Mouse (Mus musculus) liver, embryonic 14.5 days (tissue): ENCODE measurements around the gene Dpysl5. TPM values are rescaled to one million over a fixed set of nuclear protein-coding genes. Genes with fewer than 3 reads are reported as not detected.

Source experiments
- ATAC-seq: fragments of 200-750 bp; cut with Nextera tagmentation; 2 replicates; pipeline ENCODE4 v1.8.0; 2017; ENCODE audit warnings: moderate number of reproducible peaks, mild to moderate bottlenecking, moderate library complexity; ENCODE audit not compliant: insufficient read depth
- DNase-seq, 3 experiments: peaks; one replicate each; pipeline ENCODE4 v3.0.0-alpha.2; 2012 to 2013; ENCODE audit warnings: low read depth in 3 of 3, low spot score in 3 of 3
- H3K27ac ChIP-seq: fragments of 300-500 bp; sonication (generic); 2 replicates; pipeline ENCODE4 v1.5.1; 2014; ENCODE audit warnings: moderate library complexity, mild to moderate bottlenecking, control low read depth, inconsistent platforms
- H3K27me3 ChIP-seq: fragments of 300-500 bp; sonication (generic); 2 replicates; pipeline ENCODE4 v1.6.1; 2014; ENCODE audit warnings: mild to moderate bottlenecking, low read length, moderate library complexity; ENCODE audit not compliant: control insufficient read depth, insufficient read depth
- H3K36me3 ChIP-seq: fragments of 300-500 bp; sonication (generic); replicated peaks from 2 replicates; pipeline ENCODE4 v1.6.1; 2014; ENCODE audit warnings: low read depth; ENCODE audit not compliant: control insufficient read depth, insufficient read depth
- H3K4me1 ChIP-seq, 2 experiments: fragments of 200-500 bp in 1 of 2; fragments of 300-500 bp in 1 of 2; sonication (generic) in 1 of 2; replicated peaks; 2 replicates each; pipeline ENCODE4 v1.6.1; 2012 to 2014; ENCODE audit warnings: antibody characterized with exemption in 1 of 2, inconsistent platforms in 1 of 2, low read length in 1 of 2; ENCODE audit not compliant: control insufficient read depth in 2 of 2, insufficient read depth in 2 of 2
- H3K4me2 ChIP-seq: fragments of 300-500 bp; sonication (generic); 2 replicates; pipeline ENCODE4 v1.6.1; 2014; ENCODE audit warnings: low read depth, mild to moderate bottlenecking, control low read depth, moderate library complexity
- H3K4me3 ChIP-seq, 2 experiments: fragments of 200-500 bp in 1 of 2; fragments of 300-500 bp in 1 of 2; sonication (generic) in 1 of 2; 2 replicates each; pipeline ENCODE4 v1.5.1; 2012 to 2014; ENCODE audit warnings: low read depth in 2 of 2, low read length in 2 of 2, mild to moderate bottlenecking in 2 of 2, control low read depth in 1 of 2, inconsistent platforms in 1 of 2, moderate library complexity in 1 of 2; ENCODE audit not compliant: insufficient read depth in 1 of 2
- H3K9ac ChIP-seq: fragments of 300-500 bp; sonication (generic); replicated peaks from 2 replicates; pipeline ENCODE4 v1.6.1; 2014; ENCODE audit warnings: mild to moderate bottlenecking, control low read depth, moderate library complexity
- H3K9me3 ChIP-seq: fragments of 300-500 bp; sonication (generic); 2 replicates; pipeline ENCODE4 v1.6.1; 2016; ENCODE audit warnings: low read length, mixed read lengths; ENCODE audit not compliant: control insufficient read depth
- CTCF ChIP-seq: IDR thresholded peaks from 2 replicates; pipeline ENCODE4 v1.5.1; 2016; ENCODE audit warnings: antibody characterized with exemption, low read depth, control low read depth
- EP300 ChIP-seq: IDR thresholded peaks from 2 replicates; pipeline ENCODE4 v1.6.1; 2016; ENCODE audit warnings: antibody characterized with exemption, low read depth
- WGBS: fragments of 180-500 bp; shearing (Covaris S2); extraction: QIAGEN DNeasy Blood & Tissue Kit; methylation state at CpG from one replicate; pipeline ENCODE4 v1.1.7; 2014; ENCODE audit not compliant: insufficient replicate concordance; 5-methylcytosine and 5-hydroxymethylcytosine counted together
- polyA plus RNA-seq, 2 experiments: library from polyadenylated mRNA; depleted of rRNA in 1 of 2; stranded (reverse) in 1 of 2; unstranded in 1 of 2; fragments of >200 nt; fragmentation: Nextera tagmentation in 1 of 2; extraction: Ambion mirVana in 1 of 2; gene quantifications; 2 replicates each; pipeline versions ENCODE4 v1.2.1 to v1.2.3; 2012 to 2014

Dpysl5 gene
- polyA plus RNA-seq, 2 experiments: 0.15 to 0.23 TPM

GRCm38 (mm10) chr5:30825821-30826220, 114.5 kb downstream of the Dpysl5 start:
- no peak overlapping the region for H3K27ac ChIP-seq

GRCm38 (mm10) chr5:30833416-30833815, 122.1 kb downstream of the Dpysl5 start:
- H3K4me1 ChIP-seq: no peaks in the 10 kb centered on the region
- no peaks in the 10 kb centered on the region for H3K36me3 ChIP-seq
- TF ChIP-seq EP300 (no peak), CTCF (no peak)
- H3K4me3 ChIP-seq: no peak overlapping the region
- no peak for ATAC-seq
- H3K4me2 ChIP-seq: no peak overlapping the region
- no peak for DNase-seq
- no peak overlapping the region for H3K27ac ChIP-seq
- no peaks in the 10 kb centered on the region for H3K9me3 ChIP-seq
- no peaks in the 10 kb centered on the region for H3K27me3 ChIP-seq
- H3K9ac ChIP-seq: no peak overlapping the region
- WGBS: 45% methylated on average over 3 of the region's 3 CpGs

More at GRCm38 (mm10) chr5:30825821-30826220, 114.5 kb downstream of the Dpysl5 start:
- H3K9ac ChIP-seq: no peak overlapping the region
- WGBS: 52% methylated on average over 6 of the region's 6 CpGs
- no peak overlapping the region for H3K4me2 ChIP-seq
- no peaks in the 10 kb centered on the region for H3K9me3 ChIP-seq
- no peaks in the 10 kb centered on the region for H3K27me3 ChIP-seq
- TF ChIP-seq EP300 (no peak), CTCF (no peak)
- H3K4me1 ChIP-seq: no peaks in the 10 kb centered on the region
- no peak overlapping the region for H3K4me3 ChIP-seq
- DNase-seq: no peak
- no peaks in the 10 kb centered on the region for H3K36me3 ChIP-seq
- ATAC-seq: no peak

GRCm38 (mm10) chr5:30839731-30840130, 128.4 kb downstream of the Dpysl5 start:
- DNase-seq: no peak
- H3K27me3 ChIP-seq: no peaks in the 10 kb centered on the region
- no peak overlapping the region for H3K27ac ChIP-seq
- WGBS: 61% methylated on average over 2 of the region's 2 CpGs
- H3K36me3 ChIP-seq: no peaks in the 10 kb centered on the region
- no peak overlapping the region for H3K4me2 ChIP-seq
- no peak overlapping the region for H3K4me3 ChIP-seq
- 0 out of 4 replicates have a peak, but pooled peaks cover 0 to 2% of the 10 kb centered on the region in 2 experiments for H3K4me1 ChIP-seq
- H3K9ac ChIP-seq: no peak overlapping the region
- TF ChIP-seq EP300 (no peak), CTCF (no peak)
- no peaks in the 10 kb centered on the region for H3K9me3 ChIP-seq
- ATAC-seq: no peak

GRCm38 (mm10) chr5:30841896-30842295, 130.5 kb downstream of the Dpysl5 start:
- H3K4me1 ChIP-seq: 0 out of 4 replicates have a peak, but pooled peaks cover 0 to 2% of the 10 kb centered on the region in 2 experiments
- H3K9ac ChIP-seq: no peak overlapping the region
- no peaks in the 10 kb centered on the region for H3K36me3 ChIP-seq
- H3K27ac ChIP-seq: no peak overlapping the region
- no peaks in the 10 kb centered on the region for H3K27me3 ChIP-seq
- no peak for DNase-seq
- H3K9me3 ChIP-seq: no peaks in the 10 kb centered on the region
- H3K4me3 ChIP-seq: no peak overlapping the region
- WGBS: 30% methylated on average over 3 of the region's 3 CpGs
- H3K4me2 ChIP-seq: no peak overlapping the region
- TF ChIP-seq EP300: no peak
- no peak for TF ChIP-seq CTCF
- no peak for ATAC-seq

Other genes with a start within 250 kb of the Dpysl5 start
- 0.01 TPM in 2 replicates for gene Otof, start 249.6 kb upstream of the Dpysl5 start, polyA plus RNA-seq (2012; rRNA removed)
- gene Otof, start 249.6 kb upstream of the Dpysl5 start, polyA plus RNA-seq (2014; fragmentation: Nextera tagmentation; extraction: Ambion mirVana): not detected in 2 replicates
- gene 1700001C02Rik, start 245.5 kb upstream of the Dpysl5 start, polyA plus RNA-seq (2012; rRNA removed): not detected in 2 replicates
- gene 1700001C02Rik, start 245.5 kb upstream of the Dpysl5 start, polyA plus RNA-seq (2014; fragmentation: Nextera tagmentation; extraction: Ambion mirVana): not detected in 2 replicates
- gene Cib4, start 165.7 kb upstream of the Dpysl5 start, polyA plus RNA-seq (2012; rRNA removed): not detected in 2 replicates
- gene Cib4, start 165.7 kb upstream of the Dpysl5 start, polyA plus RNA-seq (2014; fragmentation: Nextera tagmentation; extraction: Ambion mirVana): not detected in 2 replicates
- gene Kcnk3, start 123.4 kb upstream of the Dpysl5 start, polyA plus RNA-seq (2012; rRNA removed): 0.07 and 0.11 TPM in 2 replicates
- 0.11 and 0.16 TPM in 2 replicates for gene Kcnk3, start 123.4 kb upstream of the Dpysl5 start, polyA plus RNA-seq (2014; fragmentation: Nextera tagmentation; extraction: Ambion mirVana)
- gene Slc35f6, start 63.6 kb upstream of the Dpysl5 start, polyA plus RNA-seq (2012; rRNA removed): 10.1 and 12.2 TPM in 2 replicates
- gene Slc35f6, start 63.6 kb upstream of the Dpysl5 start, polyA plus RNA-seq (2014; fragmentation: Nextera tagmentation; extraction: Ambion mirVana): 9.9 and 10.2 TPM in 2 replicates
- 116 and 122 TPM in 2 replicates for gene Cenpa, start 44.8 kb upstream of the Dpysl5 start, polyA plus RNA-seq (2012; rRNA removed)
- 209 and 236 TPM in 2 replicates for gene Cenpa, start 44.8 kb upstream of the Dpysl5 start, polyA plus RNA-seq (2014; fragmentation: Nextera tagmentation; extraction: Ambion mirVana)
- gene Mapre3, start 103.1 kb downstream of the Dpysl5 start, polyA plus RNA-seq (2012; rRNA removed): 1.9 and 2.4 TPM in 2 replicates
- 1.2 and 1.4 TPM in 2 replicates for gene Mapre3, start 103.1 kb downstream of the Dpysl5 start, polyA plus RNA-seq (2014; fragmentation: Nextera tagmentation; extraction: Ambion mirVana)
- gene Tmem214, start 156.4 kb downstream of the Dpysl5 start, polyA plus RNA-seq (2012; rRNA removed): 21.8 and 26.1 TPM in 2 replicates
- 25.0 and 25.8 TPM in 2 replicates for gene Tmem214, start 156.4 kb downstream of the Dpysl5 start, polyA plus RNA-seq (2014; fragmentation: Nextera tagmentation; extraction: Ambion mirVana)
- 5.0 and 6.0 TPM in 2 replicates for gene Agbl5, start 177.1 kb downstream of the Dpysl5 start, polyA plus RNA-seq (2012; rRNA removed)
- gene Agbl5, start 177.1 kb downstream of the Dpysl5 start, polyA plus RNA-seq (2014; fragmentation: Nextera tagmentation; extraction: Ambion mirVana): 4.8 and 5.1 TPM in 2 replicates
- 142 and 216 TPM in 2 replicates for gene Ost4, start 196.2 kb downstream of the Dpysl5 start, polyA plus RNA-seq (2012; rRNA removed)
- 412 and 420 TPM in 2 replicates for gene Ost4, start 196.2 kb downstream of the Dpysl5 start, polyA plus RNA-seq (2014; fragmentation: Nextera tagmentation; extraction: Ambion mirVana)
- gene Emilin1, start 201.8 kb downstream of the Dpysl5 start, polyA plus RNA-seq (2012; rRNA removed): 18.4 and 22.2 TPM in 2 replicates
- 21.3 and 23.2 TPM in 2 replicates for gene Emilin1, start 201.8 kb downstream of the Dpysl5 start, polyA plus RNA-seq (2014; fragmentation: Nextera tagmentation; extraction: Ambion mirVana)
- 30.3 and 31.1 TPM in 2 replicates for gene Khk, start 209.9 kb downstream of the Dpysl5 start, polyA plus RNA-seq (2012; rRNA removed)
- 38.8 and 40.8 TPM in 2 replicates for gene Khk, start 209.9 kb downstream of the Dpysl5 start, polyA plus RNA-seq (2014; fragmentation: Nextera tagmentation; extraction: Ambion mirVana)
- gene Cgref1, start 234.0 kb downstream of the Dpysl5 start, polyA plus RNA-seq (2012; rRNA removed): 2.9 and 4.2 TPM in 2 replicates
- gene Cgref1, start 234.0 kb downstream of the Dpysl5 start, polyA plus RNA-seq (2014; fragmentation: Nextera tagmentation; extraction: Ambion mirVana): 5.1 and 5.4 TPM in 2 replicates
- 89.2 and 95.2 TPM in 2 replicates for gene Preb, start 248.8 kb downstream of the Dpysl5 start, polyA plus RNA-seq (2012; rRNA removed)
- gene Preb, start 248.8 kb downstream of the Dpysl5 start, polyA plus RNA-seq (2014; fragmentation: Nextera tagmentation; extraction: Ambion mirVana): 53.8 and 59.6 TPM in 2 replicates